Comparison of ENCODE assay signal across 8 mouse cellular contexts in genomic region chr17:5977056-5977920, GRCm38 (mm10). TPM values are rescaled to one million over a fixed set of nuclear protein-coding genes. Genes with fewer than 3 reads are reported as not detected.
DNase-seq lines count a peak whose midpoint lies in the region; ATAC-seq and TF ChIP-seq lines count a peak whose summit lies in the region.

No protein-coding gene starts in this region.

- no peak for TF ChIP-seq CTCF in left cerebral cortex, adult 2 months (IDR thresholded peaks at IDR 0.05)
- TF ChIP-seq CTCF in lung, adult 2 months (IDR thresholded peaks at IDR 0.05; ENCODE audit: insufficient read depth, low read length), result no peak

- TF ChIP-seq POLR2A in lung, adult 2 months (IDR thresholded peaks at IDR 0.05; ENCODE audit: borderline replicate concordance, extremely low read depth, low read depth, low read length), result peak; percentile 81; the same call in 1 of the 2 replicates

- no peaks in the 10 kb centered on the region for H3K9me3 ChIP-seq in heart, embryonic 10.5 days

- H3K27me3 ChIP-seq in heart, embryonic 10.5 days (ENCODE audit: insufficient read depth, poor library complexity, severe bottlenecking), result no peaks in the 10 kb centered on the region

- no peaks in the 10 kb centered on the region for H3K36me3 ChIP-seq in heart, embryonic 10.5 days

- ATAC-seq in erythroid progenitor cell, adult 5-6 weeks (replicated peaks; ENCODE audit: low FRiP score, poor library complexity, severe bottlenecking), result no peak

- H3K27ac ChIP-seq in left cerebral cortex, adult 2 months, result peak overlapping the region; percentile 92
- peak overlapping the region; percentile 81 for H3K27ac ChIP-seq in heart, embryonic 10.5 days

- DNase-seq in left cerebral cortex, adult 2 months (ENCODE audit: extremely low spot score in 1 of 2, low spot score in 2 of 2), result peak in 1 of 2 experiments; percentile 36
- no peak for DNase-seq in left cerebral cortex, adult 11 months (ENCODE audit: low spot score)
- DNase-seq in adipocyte (ENCODE audit: low spot score), result peak; percentile 88
- DNase-seq in heart, embryonic 10.5 days (ENCODE audit: low spot score), result no peak
- peak; percentile 54 for DNase-seq in lung, adult 2 months
- no peak for DNase-seq in thymus, postnatal 25 days
- DNase-seq in adrenal gland, adult 8-10 months, result no peak

- intact Hi-C loops in left cerebral cortex, adult 2 months (cut with DNase I), result loop anchor here (2.0 to 5.0 kb wide), 3 partner anchors 30 to 335 kb away; partner anchors contain the start of gene Synj2

- peak overlapping the region; percentile 59 for H3K4me3 ChIP-seq in left cerebral cortex, adult 2 months
- H3K4me3 ChIP-seq in heart, embryonic 10.5 days, result no peak overlapping the region
- peak overlapping the region; percentile 42 for H3K4me3 ChIP-seq in lung, adult 2 months (replicated peaks; ENCODE audit: extremely low read depth, low read depth, low read length)

- H3K4me1 ChIP-seq in heart, embryonic 10.5 days, result peaks cover 51% of the 10 kb centered on the region
- peaks cover 26% of the 10 kb centered on the region for H3K4me1 ChIP-seq in lung, adult 2 months (ENCODE audit: control insufficient read depth, insufficient read depth, low read length)

- 43% methylated on average over 16 of the region's 16 CpGs for WGBS in heart, embryonic 10.5 days
- 35% methylated on average over 16 of the region's 16 CpGs for WGBS in lung, adult 2 months

RNA-seq across cellular contexts. Expression of gene Synj2, which starts 36.2 kb away (rescaled TPM):
- total RNA-seq in left cerebral cortex, adult 2 months (2021), result 100 to 1,000 TPM; 130 to 132 TPM
- polyA plus RNA-seq in heart, embryonic 10.5 days (2016; fragmentation: Nextera tagmentation; extraction: Ambion mirVana), result 3.4 and 3.8 TPM in 2 replicates
- 7.1 and 10.9 TPM in 2 replicates for polyA plus RNA-seq in lung, adult 2 months (2012; rRNA removed)
- total RNA-seq in adrenal gland, adult 8-10 months (2022), result 10 to 100 TPM in 3 of 4 experiments, 1 to 10 TPM in 1; 9.7 to 37.0 (median 23.9) TPM
- total RNA-seq in erythroid progenitor cell, adult 5-6 weeks (2015; ENCODE audit: low replicate concordance), result 1.8 and 6.3 TPM in 2 replicates
- total RNA-seq in erythroid progenitor cell, adult 5-6 weeks (2017; ENCODE audit: low replicate concordance), result 2.7 TPM in 1 of 2 replicates, not detected in the other

Comparison
In these comparisons a context has a peak if more than half of its experiments do, and no peak if none do; other contexts are left out.
1. DNase-seq: peak in adipocyte (single experiment) and lung, adult 2 months (single experiment); none in left cerebral cortex, adult 11 months (single experiment), heart, embryonic 10.5 days (single experiment), thymus, postnatal 25 days (single experiment) and adrenal gland, adult 8-10 months (single experiment).